Mouse (Mus musculus): ENCODE measurements around the gene Nsun2. TPM values are rescaled to one million over a fixed set of nuclear protein-coding genes. Genes with fewer than 3 reads are reported as not detected.
A peak's percentile ranks its signal among the peaks of the same experiment; 100 is the strongest.

Nsun2 gene
- 1.6 and 1.8 TPM in 2 replicates for polyA plus RNA-seq (2012)

- Histone ChIP-seq H3K27me3 (ENCODE audit: control insufficient read depth) (no peaks in the 10 kb centered on the region), H3K4me1 (ENCODE audit: control insufficient read depth) (peaks cover 69% of the 10 kb centered on the region), H3K4me3 (replicated peaks) (peak within 1 kb of the TSS; percentile 98), H3K9me3 (ENCODE audit: control insufficient read depth, low read length) (no peaks in the 10 kb centered on the region), H3K36me3 (ENCODE audit: control insufficient read depth) (peaks cover 29% of the 10 kb centered on the region)
- TF ChIP-seq GATA1 (IDR thresholded peaks at IDR 0.05; ENCODE audit: low read length) (no peak), TAL1 (IDR thresholded peaks at IDR 0.05; ENCODE audit: low read length) (no peak)
Measured at GRCm38 (mm10) chr13:69533405-69534333, at the start of gene Nsun2. Gene Nsun2 (plus strand): TSS chr13:69533746.

- no peak overlapping the region for H3K4me3 ChIP-seq (replicated peaks)
- peaks cover 90% of the 10 kb centered on the region for H3K27me3 ChIP-seq (ENCODE audit: control insufficient read depth)
- H3K9me3 ChIP-seq (ENCODE audit: control insufficient read depth, low read length) = no peaks in the 10 kb centered on the region
- H3K4me1 ChIP-seq (ENCODE audit: control insufficient read depth) = no peaks in the 10 kb centered on the region
- no peaks in the 10 kb centered on the region for H3K36me3 ChIP-seq (ENCODE audit: control insufficient read depth)
- TF ChIP-seq GATA1 (IDR thresholded peaks at IDR 0.05; ENCODE audit: low read length) (no peak), TAL1 (IDR thresholded peaks at IDR 0.05; ENCODE audit: low read length) (no peak)
Measured at GRCm38 (mm10) chr13:69485326-69485725, 48.2 kb upstream of the Nsun2 start.

GRCm38 (mm10) chr13:69485833-69486232, 47.7 kb upstream of the Nsun2 start:
- no peaks in the 10 kb centered on the region for H3K9me3 ChIP-seq (ENCODE audit: control insufficient read depth, low read length)
- no peak overlapping the region for H3K4me3 ChIP-seq (replicated peaks)
- TF ChIP-seq GATA1 (IDR thresholded peaks at IDR 0.05; ENCODE audit: low read length) (no peak), TAL1 (IDR thresholded peaks at IDR 0.05; ENCODE audit: low read length) (no peak)
- H3K27me3 ChIP-seq (ENCODE audit: control insufficient read depth) = peaks cover 87% of the 10 kb centered on the region
- no peaks in the 10 kb centered on the region for H3K4me1 ChIP-seq (ENCODE audit: control insufficient read depth)
- H3K36me3 ChIP-seq (ENCODE audit: control insufficient read depth) = no peaks in the 10 kb centered on the region

- Histone ChIP-seq H3K4me1 (ENCODE audit: control insufficient read depth) (no peaks in the 10 kb centered on the region), H3K27me3 (ENCODE audit: control insufficient read depth) (peaks cover 74% of the 10 kb centered on the region), H3K4me3 (replicated peaks) (no peak overlapping the region), H3K36me3 (ENCODE audit: control insufficient read depth) (no peaks in the 10 kb centered on the region), H3K9me3 (ENCODE audit: control insufficient read depth, low read length) (no peaks in the 10 kb centered on the region)
- TF ChIP-seq TAL1 (IDR thresholded peaks at IDR 0.05; ENCODE audit: low read length) (no peak), GATA1 (IDR thresholded peaks at IDR 0.05; ENCODE audit: low read length) (no peak)
Measured at GRCm38 (mm10) chr13:69487108-69487507, 46.4 kb upstream of the Nsun2 start.

- peaks cover 68% of the 10 kb centered on the region for H3K27me3 ChIP-seq (ENCODE audit: control insufficient read depth)
- no peak for TF ChIP-seq TAL1 (IDR thresholded peaks at IDR 0.05; ENCODE audit: low read length)
- TF ChIP-seq GATA1 (IDR thresholded peaks at IDR 0.05; ENCODE audit: low read length) = no peak
- H3K9me3 ChIP-seq (ENCODE audit: control insufficient read depth, low read length) = no peaks in the 10 kb centered on the region
- no peak overlapping the region for H3K4me3 ChIP-seq (replicated peaks)
- no peaks in the 10 kb centered on the region for H3K4me1 ChIP-seq (ENCODE audit: control insufficient read depth)
- H3K36me3 ChIP-seq (ENCODE audit: control insufficient read depth) = no peaks in the 10 kb centered on the region
Measured at GRCm38 (mm10) chr13:69487611-69488275, 45.8 kb upstream of the Nsun2 start.

- no peak overlapping the region for H3K4me3 ChIP-seq (replicated peaks)
- H3K4me1 ChIP-seq (ENCODE audit: control insufficient read depth) = no peaks in the 10 kb centered on the region
- TF ChIP-seq GATA1 (IDR thresholded peaks at IDR 0.05; ENCODE audit: low read length) = no peak
- TF ChIP-seq TAL1 (IDR thresholded peaks at IDR 0.05; ENCODE audit: low read length) = no peak
- H3K36me3 ChIP-seq (ENCODE audit: control insufficient read depth) = no peaks in the 10 kb centered on the region
- peaks cover 58% of the 10 kb centered on the region for H3K27me3 ChIP-seq (ENCODE audit: control insufficient read depth)
- no peaks in the 10 kb centered on the region for H3K9me3 ChIP-seq (ENCODE audit: control insufficient read depth, low read length)
Measured at GRCm38 (mm10) chr13:69488565-69489255, 44.8 kb upstream of the Nsun2 start.

GRCm38 (mm10) chr13:69489777-69490176, 43.8 kb upstream of the Nsun2 start:
- Histone ChIP-seq H3K36me3 (ENCODE audit: control insufficient read depth) (no peaks in the 10 kb centered on the region; the same call in 1 of the 2 replicates), H3K4me3 (replicated peaks) (no peak overlapping the region), H3K4me1 (ENCODE audit: control insufficient read depth) (no peaks in the 10 kb centered on the region), H3K9me3 (ENCODE audit: control insufficient read depth, low read length) (no peaks in the 10 kb centered on the region), H3K27me3 (ENCODE audit: control insufficient read depth) (peaks cover 50% of the 10 kb centered on the region)
- no peak for TF ChIP-seq TAL1 (IDR thresholded peaks at IDR 0.05; ENCODE audit: low read length)
- no peak for TF ChIP-seq GATA1 (IDR thresholded peaks at IDR 0.05; ENCODE audit: low read length)

- TF ChIP-seq TAL1 (IDR thresholded peaks at IDR 0.05; ENCODE audit: low read length) (no peak), GATA1 (IDR thresholded peaks at IDR 0.05; ENCODE audit: low read length) (no peak)
- peaks cover 18% of the 10 kb centered on the region for H3K36me3 ChIP-seq (ENCODE audit: control insufficient read depth)
Measured at GRCm38 (mm10) chr13:69492876-69493463, 40.6 kb upstream of the Nsun2 start.

More at GRCm38 (mm10) chr13:69492876-69493463, 40.6 kb upstream of the Nsun2 start:
- peaks cover 22% of the 10 kb centered on the region for H3K27me3 ChIP-seq (ENCODE audit: control insufficient read depth)
- no peaks in the 10 kb centered on the region for H3K4me1 ChIP-seq (ENCODE audit: control insufficient read depth)
- no peaks in the 10 kb centered on the region for H3K9me3 ChIP-seq (ENCODE audit: control insufficient read depth, low read length)
- no peak overlapping the region for H3K4me3 ChIP-seq (replicated peaks)
